In the genomic region with DNA sequence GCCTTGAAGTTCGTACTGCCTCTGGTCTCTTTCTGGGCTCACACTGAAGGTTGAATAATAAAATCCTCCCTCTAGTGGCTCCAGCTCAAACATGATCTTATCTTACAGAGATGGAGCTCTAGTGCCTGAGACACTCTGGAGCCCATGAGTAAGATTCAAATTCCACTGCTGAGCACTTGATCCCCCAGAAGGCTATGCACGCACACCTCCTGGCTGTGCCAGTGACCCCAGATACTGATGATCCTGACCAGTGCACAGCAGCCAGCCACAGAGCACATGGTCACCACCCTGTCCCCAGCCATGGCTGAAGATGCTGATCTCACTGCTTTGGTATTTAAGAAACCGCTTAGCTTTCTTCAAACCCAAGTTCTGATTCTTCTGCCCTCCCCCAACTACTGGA, we compare ENCODE assay signal across 10 mouse cellular contexts. TPM values are rescaled to one million over a fixed set of nuclear protein-coding genes. Genes with fewer than 3 reads are reported as not detected.
DNase-seq lines count a peak whose midpoint lies in the region; ATAC-seq and TF ChIP-seq lines count a peak whose summit lies in the region.
"Had no signal": no experiment of that assay in that cellular context is flagged by ENCODE, and none has a peak within 500 bp of the region (broad histone marks: within the 10 kb centered on the region; RNA-seq: fewer than 3 reads in every experiment).

No protein-coding gene starts in this region.

- H3K27me3 ChIP-seq in embryonic facial prominence, embryonic 10.5 days (replicated peaks; ENCODE audit: low read depth, poor library complexity, severe bottlenecking) = no peaks in the 10 kb centered on the region
- H3K27me3 ChIP-seq in heart, embryonic 14.5 days (ENCODE audit: control insufficient read depth, insufficient read depth, low read length) = no peaks in the 10 kb centered on the region

- H3K36me3 ChIP-seq in embryonic facial prominence, embryonic 10.5 days (replicated peaks) = peaks cover 13% of the 10 kb centered on the region
- peaks cover 35% of the 10 kb centered on the region for H3K36me3 ChIP-seq in heart, embryonic 14.5 days (ENCODE audit: control insufficient read depth, insufficient read depth, low read length)

- no peak for DNase-seq in frontal cortex, postnatal 25 days (ENCODE audit: low spot score in 2 of 2)
- DNase-seq in embryonic facial prominence, embryonic 10.5 days (ENCODE audit: low spot score) = peak; percentile 19
- peak; percentile 31 for DNase-seq in lung, adult 2 months
- no peak for DNase-seq in testis, postnatal 10 days (ENCODE audit: low spot score)
- no peak for DNase-seq in layer of hippocampus, adult 8-10 months (ENCODE audit: low spot score in 2 of 2)
- DNase-seq in right cerebral cortex, postnatal 36 days (ENCODE audit: low spot score in 2 of 2) = no peak

- H3K27ac ChIP-seq in embryonic facial prominence, embryonic 10.5 days (replicated peaks) = no peak overlapping the region
- H3K27ac ChIP-seq in heart, embryonic 14.5 days (replicated peaks in 1 of 2; ENCODE audit: control insufficient read depth in 1 of 2, insufficient read depth in 1 of 2, low read depth in 2 of 2, low read length in 2 of 2) = peak overlapping the region in 1 of 2 experiments; percentile 21; a peak in 1 of 4 replicates

- ATAC-seq in frontal cortex, adult (ENCODE audit: low TSS enrichment) = peak; percentile 41; the same call in 1 of the 2 replicates
- peak; percentile 40; the same call in 1 of the 2 replicates for ATAC-seq in heart, embryonic 14.5 days (ENCODE audit: insufficient number of reproducible peaks, insufficient read depth, low FRiP score, low read depth)

- H3K4me1 ChIP-seq in embryonic facial prominence, embryonic 10.5 days = 0 out of 2 replicates have a peak, but pooled peaks cover 11% of the 10 kb centered on the region
- peaks cover 5 to 14% of the 10 kb centered on the region in 2 experiments; a peak in 3 of 4 replicates for H3K4me1 ChIP-seq in heart, embryonic 14.5 days (ENCODE audit: control insufficient read depth in 2 of 2, insufficient read depth in 2 of 2, low read length in 2 of 2)
- H3K4me1 ChIP-seq in lung, adult 2 months (ENCODE audit: control insufficient read depth, insufficient read depth, low read length) = no peaks in the 10 kb centered on the region

- no peak for TF ChIP-seq POLR2A in lung, adult 2 months (IDR thresholded peaks at IDR 0.05; ENCODE audit: borderline replicate concordance, extremely low read depth, low read depth, low read length)

- WGBS in embryonic facial prominence, embryonic 10.5 days = 77% methylated on average over 3 of the region's 3 CpGs
- 23% methylated on average over 3 of the region's 3 CpGs for WGBS in heart, embryonic 14.5 days
- 35% methylated on average over 3 of the region's 3 CpGs for WGBS in lung, adult 2 months

- no peak overlapping the region for H3K9ac ChIP-seq in heart, embryonic 14.5 days (ENCODE audit: low read length)

- no peak for TF ChIP-seq CTCF in lung, adult 2 months (IDR thresholded peaks at IDR 0.05; ENCODE audit: insufficient read depth, low read length)

- no peak overlapping the region for H3K4me2 ChIP-seq in heart, embryonic 14.5 days (ENCODE audit: low read length)

- no peak overlapping the region for H3K4me3 ChIP-seq in embryonic facial prominence, embryonic 10.5 days
- no peak overlapping the region for H3K4me3 ChIP-seq in heart, embryonic 14.5 days (ENCODE audit: control insufficient read depth in 1 of 2, insufficient read depth in 1 of 2, low read depth in 1 of 2, low read length in 2 of 2)
- no peak overlapping the region for H3K4me3 ChIP-seq in lung, adult 2 months (replicated peaks; ENCODE audit: extremely low read depth, low read depth, low read length)

- H3K9me3 ChIP-seq in embryonic facial prominence, embryonic 10.5 days = no peaks in the 10 kb centered on the region
- H3K9me3 ChIP-seq in heart, embryonic 14.5 days (ENCODE audit: control insufficient read depth, low read length) = no peaks in the 10 kb centered on the region

RNA-seq across cellular contexts. Expression of a gene that starts 25.1 kb away (rescaled TPM):
- polyA plus RNA-seq in embryonic facial prominence, embryonic 10.5 days (2016; fragmentation: Nextera tagmentation; extraction: Ambion mirVana) = 0.67 and 1.4 TPM in 2 replicates
- polyA plus RNA-seq in heart, embryonic 14.5 days (2014; fragmentation: Nextera tagmentation; extraction: Ambion mirVana) = 0.32 and 0.41 TPM in 2 replicates
- 22.8 and 28.9 TPM in 2 replicates for polyA plus RNA-seq in lung, adult 2 months (2012; rRNA removed)
- total RNA-seq in layer of hippocampus, adult 8-10 months (2022) = under 1 TPM in 1 of 4 experiments, not detected in 3; 0.11 TPM
- total RNA-seq: hematopoietic stem cell, adult 5-6 weeks had no signal
- polyA plus RNA-seq: testis, adult 2 months had no signal

Comparison
In these comparisons a context has a peak if more than half of its experiments do, and no peak if none do; other contexts are left out.
1. DNase-seq: peak in embryonic facial prominence, embryonic 10.5 days (single experiment) and lung, adult 2 months (single experiment); none in frontal cortex, postnatal 25 days (0 of 2), testis, postnatal 10 days (single experiment), layer of hippocampus, adult 8-10 months (0 of 2) and right cerebral cortex, postnatal 36 days (0 of 2).
2. RNA of a gene that starts 25.1 kb away (polyA plus RNA-seq): 22.8 to 28.9 TPM in lung, adult 2 months; 0.67 to 1.4 TPM in embryonic facial prominence, embryonic 10.5 days and 0.32 to 0.41 TPM in heart, embryonic 14.5 days; every median in the first group is over 10 times any median in the second.